Mouse (Mus musculus): ENCODE measurements around the gene Tmem88. TPM values are rescaled to one million over a fixed set of nuclear protein-coding genes. Genes with fewer than 3 reads are reported as not detected.
A peak's percentile ranks its signal among the peaks of the same experiment; 100 is the strongest.

Tmem88 gene
- total and polyA plus RNA-seq, 2 experiments from 2014 or later = 33.0 to 62.5 TPM

GRCm38 (mm10) chr11:69400083-69400850 is 2.2 kb upstream of the Tmem88 start:
- no peak for TF ChIP-seq EP300 (IDR thresholded peaks at IDR 0.05; ENCODE audit: low read depth)
- TF ChIP-seq CTCF (IDR thresholded peaks at IDR 0.05; ENCODE audit: low read depth) = no peak
- WGBS = 74% methylated on average over 25 of the region's 25 CpGs
- Histone ChIP-seq H3K9me3 (replicated peaks; ENCODE audit: control insufficient read depth, low read length) (no peaks in the 10 kb centered on the region), H3K36me3 (replicated peaks; ENCODE audit: control insufficient read depth, insufficient read depth, low read length) (peaks cover 59% of the 10 kb centered on the region), H3K4me1 (ENCODE audit: control insufficient read depth, insufficient read depth) (no peaks in the 10 kb centered on the region), H3K4me2 (ENCODE audit: low read depth, low read length) (peak overlapping the region; percentile 29), H3K27ac (ENCODE audit: low read depth) (no peak overlapping the region), H3K4me3 (ENCODE audit: low read depth, low read length) (0 out of 2 replicates have a peak overlapping the region, but pooled peaks have one; percentile 61), H3K27me3 (ENCODE audit: control insufficient read depth, insufficient read depth, low read length) (no peaks in the 10 kb centered on the region), H3K9ac (replicated peaks; ENCODE audit: low read depth, low read length) (no peak overlapping the region)
- ATAC-seq (ENCODE audit: insufficient read depth, low read depth) = no peak
- DNase-seq (ENCODE audit: low spot score) = peak; percentile 4

- DNase-seq (ENCODE audit: low spot score) (no peak), ATAC-seq (ENCODE audit: insufficient read depth, low read depth) (no peak)
- Histone ChIP-seq H3K36me3 (replicated peaks; ENCODE audit: control insufficient read depth, insufficient read depth, low read length) (peaks cover 51% of the 10 kb centered on the region), H3K9ac (replicated peaks; ENCODE audit: low read depth, low read length) (no peak overlapping the region; the same call in 1 of the 2 replicates), H3K4me1 (ENCODE audit: control insufficient read depth, insufficient read depth) (no peaks in the 10 kb centered on the region), H3K27ac (ENCODE audit: low read depth) (peak overlapping the region; percentile 95), H3K9me3 (replicated peaks; ENCODE audit: control insufficient read depth, low read length) (no peaks in the 10 kb centered on the region), H3K27me3 (ENCODE audit: control insufficient read depth, insufficient read depth, low read length) (no peaks in the 10 kb centered on the region), H3K4me3 (ENCODE audit: low read depth, low read length) (peak overlapping the region; percentile 61), H3K4me2 (ENCODE audit: low read depth, low read length) (peak overlapping the region; percentile 72)
- TF ChIP-seq EP300 (IDR thresholded peaks at IDR 0.05; ENCODE audit: low read depth) (no peak), CTCF (IDR thresholded peaks at IDR 0.05; ENCODE audit: low read depth) (no peak)
- WGBS = 57% methylated on average over 66 of the region's 66 CpGs
Measured at GRCm38 (mm10) chr11:69399201-69400082, 1.4 kb upstream of the Tmem88 start.

- no peak for DNase-seq (ENCODE audit: low spot score)
- Histone ChIP-seq H3K4me1 (ENCODE audit: control insufficient read depth, insufficient read depth) (no peaks in the 10 kb centered on the region), H3K36me3 (replicated peaks; ENCODE audit: control insufficient read depth, insufficient read depth, low read length) (peaks cover 43% of the 10 kb centered on the region), H3K27ac (ENCODE audit: low read depth) (peak overlapping the region; percentile 95), H3K9me3 (replicated peaks; ENCODE audit: control insufficient read depth, low read length) (no peaks in the 10 kb centered on the region), H3K4me2 (ENCODE audit: low read depth, low read length) (peak overlapping the region; percentile 72), H3K9ac (replicated peaks; ENCODE audit: low read depth, low read length) (peak overlapping the region; percentile 81; the same call in 1 of the 2 replicates), H3K27me3 (ENCODE audit: control insufficient read depth, insufficient read depth, low read length) (no peaks in the 10 kb centered on the region), H3K4me3 (ENCODE audit: low read depth, low read length) (peak overlapping the region; percentile 61)
- TF ChIP-seq CTCF (IDR thresholded peaks at IDR 0.05; ENCODE audit: low read depth) (no peak), EP300 (IDR thresholded peaks at IDR 0.05; ENCODE audit: low read depth) (no peak)
- ATAC-seq (ENCODE audit: insufficient read depth, low read depth) = no peak
- 41% methylated on average over 21 of the region's 21 CpGs for WGBS
Measured at GRCm38 (mm10) chr11:69398486-69399200, 609 bp upstream of the Tmem88 start.

- no peak for ATAC-seq (ENCODE audit: insufficient read depth, low read depth)
- Histone ChIP-seq H3K4me3 (ENCODE audit: low read depth, low read length) (peak overlapping the region; percentile 61), H3K27me3 (ENCODE audit: control insufficient read depth, insufficient read depth, low read length) (no peaks in the 10 kb centered on the region), H3K9me3 (replicated peaks; ENCODE audit: control insufficient read depth, low read length) (no peaks in the 10 kb centered on the region), H3K36me3 (replicated peaks; ENCODE audit: control insufficient read depth, insufficient read depth, low read length) (peaks cover 33% of the 10 kb centered on the region), H3K4me1 (ENCODE audit: control insufficient read depth, insufficient read depth) (no peaks in the 10 kb centered on the region), H3K9ac (replicated peaks; ENCODE audit: low read depth, low read length) (peak overlapping the region; percentile 81), H3K4me2 (ENCODE audit: low read depth, low read length) (peak overlapping the region; percentile 72), H3K27ac (ENCODE audit: low read depth) (peak overlapping the region; percentile 95)
- DNase-seq (ENCODE audit: low spot score) = no peak
- WGBS = 6% methylated on average over 24 of the region's 24 CpGs
- TF ChIP-seq EP300 (IDR thresholded peaks at IDR 0.05; ENCODE audit: low read depth) = no peak
- TF ChIP-seq CTCF (IDR thresholded peaks at IDR 0.05; ENCODE audit: low read depth) = peak; percentile 28
Measured at GRCm38 (mm10) chr11:69397581-69398057, 415 bp downstream of the Tmem88 start.

- H3K4me3 ChIP-seq (ENCODE audit: low read depth, low read length) = peak overlapping the region; percentile 61
- H3K9ac ChIP-seq (replicated peaks; ENCODE audit: low read depth, low read length) = 0 out of 2 replicates have a peak overlapping the region, but pooled peaks have one; percentile 81
- peaks cover 24% of the 10 kb centered on the region for H3K36me3 ChIP-seq (replicated peaks; ENCODE audit: control insufficient read depth, insufficient read depth, low read length)
- H3K27ac ChIP-seq (ENCODE audit: low read depth) = peak overlapping the region; percentile 95
- TF ChIP-seq CTCF (IDR thresholded peaks at IDR 0.05; ENCODE audit: low read depth) (no peak), EP300 (IDR thresholded peaks at IDR 0.05; ENCODE audit: low read depth) (peak; percentile 93; the same call in 1 of the 2 replicates)
- H3K9me3 ChIP-seq (replicated peaks; ENCODE audit: control insufficient read depth, low read length) = no peaks in the 10 kb centered on the region
- H3K4me2 ChIP-seq (ENCODE audit: low read depth, low read length) = peak overlapping the region; percentile 72
- no peaks in the 10 kb centered on the region for H3K27me3 ChIP-seq (ENCODE audit: control insufficient read depth, insufficient read depth, low read length)
- peak; percentile 10 for ATAC-seq (ENCODE audit: insufficient read depth, low read depth)
- WGBS = 37% methylated on average over 11 of the region's 11 CpGs
- no peaks in the 10 kb centered on the region for H3K4me1 ChIP-seq (ENCODE audit: control insufficient read depth, insufficient read depth)
- DNase-seq (ENCODE audit: low spot score) = peak; percentile 62
Measured at GRCm38 (mm10) chr11:69396772-69397171, 1.3 kb downstream of the Tmem88 start.
